Mouse (Mus musculus) MEL (cell line): Measurements from ENCODE around the gene Nrxn3. TPM values are rescaled to one million over a fixed set of nuclear protein-coding genes. Genes with fewer than 3 reads are reported as not detected.

Experiments
- DNase-seq: peaks from one replicate; pipeline ENCODE4 v3.0.0; 2011; ENCODE audit warnings: low read depth, low spot score
- H3K27ac ChIP-seq: 2 replicates; pipeline ENCODE4 v1.5.1; 2012; ENCODE audit warnings: low read depth, mild to moderate bottlenecking, control low read depth, low read length, moderate library complexity; ENCODE audit not compliant: control insufficient read depth
- H3K27me3 ChIP-seq, 2 experiments: fragments of 150-350 bp in 1 of 2; sonication (generic) in 1 of 2; 2 replicates each; pipeline ENCODE4 v1.6.1; 2012; ENCODE audit warnings: low read length in 2 of 2, mild to moderate bottlenecking in 2 of 2, improper control_type of control experiment in 1 of 2, moderate library complexity in 1 of 2; ENCODE audit not compliant: insufficient read depth in 2 of 2, control insufficient read depth in 1 of 2
- H3K36me3 ChIP-seq, 2 experiments: 2 replicates each; pipeline ENCODE4 v1.6.1; 2012 to 2014; ENCODE audit warnings: low read length in 2 of 2, improper control_type of control experiment in 1 of 2, inconsistent platforms in 1 of 2, mild to moderate bottlenecking in 1 of 2; ENCODE audit not compliant: insufficient read depth in 2 of 2, control insufficient read depth in 1 of 2
- H3K4me1 ChIP-seq, 2 experiments: fragments of 150-350 bp in 1 of 2; sonication (generic) in 1 of 2; 2 replicates each; pipeline ENCODE4 v1.6.1; 2012; ENCODE audit warnings: low read length in 2 of 2, improper control_type of control experiment in 1 of 2, mild to moderate bottlenecking in 1 of 2; ENCODE audit not compliant: insufficient read depth in 2 of 2, control insufficient read depth in 1 of 2
- H3K4me3 ChIP-seq, 2 experiments: fragments of 150-350 bp in 1 of 2; sonication (generic) in 1 of 2; 2 replicates each; pipeline ENCODE4 v1.5.1; 2012; ENCODE audit warnings: low read depth in 2 of 2, low read length in 2 of 2, mild to moderate bottlenecking in 2 of 2, moderate library complexity in 2 of 2, control low read depth in 1 of 2, improper control_type of control experiment in 1 of 2; ENCODE audit not compliant: control insufficient read depth in 1 of 2, insufficient read depth in 1 of 2
- H3K79me2 ChIP-seq: 2 replicates; pipeline ENCODE4 v1.6.1; 2012; ENCODE audit warnings: mild to moderate bottlenecking, low read length, moderate library complexity; ENCODE audit not compliant: control insufficient read depth, poor library complexity, insufficient read depth
- H3K9ac ChIP-seq: 2 replicates; pipeline ENCODE4 v1.6.1; 2012; ENCODE audit warnings: low read depth, mild to moderate bottlenecking, control low read depth, low read length, moderate library complexity; ENCODE audit not compliant: control insufficient read depth, poor library complexity, severe bottlenecking
- H3K9me3 ChIP-seq: fragments of 150-350 bp; sonication (generic); replicated peaks from 2 replicates; pipeline ENCODE4 v1.6.1; 2012; ENCODE audit warnings: mild to moderate bottlenecking, low read length, improper control_type of control experiment, moderate library complexity; ENCODE audit not compliant: insufficient read depth
- CHD1 ChIP-seq: IDR thresholded peaks from 2 replicates; pipeline ENCODE4 v1.6.1; 2012; ENCODE audit warnings: low read depth, mild to moderate bottlenecking, inconsistent platforms, low read length, improper control_type of control experiment
- CHD2 ChIP-seq: IDR thresholded peaks from 2 replicates; pipeline ENCODE4 v1.6.1; 2011; ENCODE audit warnings: low read length, improper control_type of control experiment
- CTCF ChIP-seq, 3 experiments: IDR thresholded peaks in 2 of 3; conservative IDR thresholded peaks in 1 of 3; 2 replicates each; pipeline ENCODE4 v1.5.1; 2011 to 2012; ENCODE audit warnings: low read length in 3 of 3, low read depth in 2 of 3, mild to moderate bottlenecking in 2 of 3, improper control_type of control experiment in 1 of 3, inconsistent platforms in 1 of 3, mixed read lengths in 1 of 3, moderate library complexity in 1 of 3; ENCODE audit not compliant: control insufficient read depth in 1 of 3, insufficient read depth in 1 of 3, poor library complexity in 1 of 3, severe bottlenecking in 1 of 3
- ELF1 ChIP-seq: IDR thresholded peaks from 2 replicates; pipeline ENCODE4 v1.6.1; 2014; ENCODE audit warnings: low read depth, mild to moderate bottlenecking, inconsistent platforms, low read length, improper control_type of control experiment, moderate library complexity
- EP300 ChIP-seq, 2 experiments: IDR thresholded peaks; 2 replicates each; pipeline ENCODE4 v1.6.1; 2011; ENCODE audit warnings: improper control_type of control experiment in 2 of 2, low read length in 2 of 2, low read depth in 1 of 2, mild to moderate bottlenecking in 1 of 2
- GABPA ChIP-seq: IDR thresholded peaks from 2 replicates; pipeline ENCODE4 v1.6.1; 2012; ENCODE audit warnings: low read depth, mild to moderate bottlenecking, inconsistent platforms, low read length, improper control_type of control experiment, moderate library complexity
- GATA1 ChIP-seq: IDR thresholded peaks from 2 replicates; pipeline ENCODE4 v1.6.1; 2011; ENCODE audit warnings: low read depth, low read length, improper control_type of control experiment
- HCFC1 ChIP-seq: IDR thresholded peaks from 2 replicates; pipeline ENCODE4 v1.6.1; 2012; ENCODE audit warnings: low read depth, mild to moderate bottlenecking, inconsistent platforms, low read length, improper control_type of control experiment, moderate library complexity
- MAFK ChIP-seq: IDR thresholded peaks from 2 replicates; pipeline ENCODE4 v1.6.1; 2011; ENCODE audit warnings: low read depth, mild to moderate bottlenecking, low read length, improper control_type of control experiment, borderline replicate concordance
- MAX ChIP-seq: IDR thresholded peaks from 2 replicates; pipeline ENCODE4 v1.6.1; 2011; ENCODE audit warnings: low read length, improper control_type of control experiment
- MEF2A ChIP-seq: IDR thresholded peaks from 2 replicates; pipeline ENCODE4 v1.6.1; 2014; ENCODE audit warnings: low read depth, mild to moderate bottlenecking, inconsistent platforms, low read length, improper control_type of control experiment; ENCODE audit not compliant: poor library complexity, insufficient replicate concordance, severe bottlenecking; ENCODE audit errors: extremely low read depth
- MXI1 ChIP-seq: IDR thresholded peaks from 2 replicates; pipeline ENCODE4 v1.6.1; 2011; ENCODE audit warnings: mild to moderate bottlenecking, low read depth, low read length, improper control_type of control experiment
- MYB ChIP-seq: IDR thresholded peaks from 2 replicates; pipeline ENCODE4 v1.6.1; 2011; ENCODE audit warnings: mild to moderate bottlenecking, low read depth, low read length, improper control_type of control experiment
- NELFE ChIP-seq: IDR thresholded peaks from 2 replicates; pipeline ENCODE4 v1.6.1; 2011; ENCODE audit warnings: low read depth, low read length, improper control_type of control experiment
- POLR2A ChIP-seq, 2 experiments: IDR thresholded peaks; 2 replicates each; pipeline ENCODE4 v1.6.1; 2011 to 2012; ENCODE audit warnings: low read length in 2 of 2, mild to moderate bottlenecking in 2 of 2, control low read depth in 1 of 2, improper control_type of control experiment in 1 of 2, low read depth in 1 of 2, moderate library complexity in 1 of 2; ENCODE audit not compliant: control insufficient read depth in 1 of 2, insufficient read depth in 1 of 2, poor library complexity in 1 of 2
- POLR2AphosphoS2 ChIP-seq: IDR thresholded peaks from 2 replicates; pipeline ENCODE4 v1.6.1; 2011; ENCODE audit warnings: low read length, improper control_type of control experiment
- POLR2AphosphoS5 ChIP-seq: IDR thresholded peaks from 2 replicates; pipeline ENCODE4 v1.6.1; 2012; ENCODE audit warnings: low read depth, borderline replicate concordance, mild to moderate bottlenecking, inconsistent platforms, low read length, moderate library complexity, mixed read lengths
- RAD21 ChIP-seq: IDR thresholded peaks from 2 replicates; pipeline ENCODE4 v1.6.1; 2011; ENCODE audit warnings: mild to moderate bottlenecking, low read depth, low read length, improper control_type of control experiment
- SMC3 ChIP-seq: IDR thresholded peaks from 2 replicates; pipeline ENCODE4 v1.6.1; 2011; ENCODE audit warnings: low read depth, low read length, improper control_type of control experiment
- TAL1 ChIP-seq: IDR thresholded peaks from 2 replicates; pipeline ENCODE4 v1.6.1; 2012; ENCODE audit warnings: mild to moderate bottlenecking, inconsistent platforms, low read length, moderate library complexity, mixed read lengths
- TBP ChIP-seq: IDR thresholded peaks from 2 replicates; pipeline ENCODE4 v1.8.0; 2011; ENCODE audit warnings: low read depth, low read length, improper control_type of control experiment
- TCF12 ChIP-seq: IDR thresholded peaks from 2 replicates; pipeline ENCODE4 v1.6.1; 2014; ENCODE audit warnings: low read depth, mild to moderate bottlenecking, inconsistent platforms, low read length, improper control_type of control experiment, moderate library complexity
- USF1 ChIP-seq: IDR thresholded peaks from 2 replicates; pipeline ENCODE4 v1.6.1; 2014; ENCODE audit warnings: low read depth, mild to moderate bottlenecking, inconsistent platforms, low read length, improper control_type of control experiment, moderate library complexity
- ZC3H11A ChIP-seq: IDR thresholded peaks from 2 replicates; pipeline ENCODE4 v1.6.1; 2012; ENCODE audit warnings: low read depth, mild to moderate bottlenecking, inconsistent platforms, low read length, improper control_type of control experiment
- ZKSCAN1 ChIP-seq: IDR thresholded peaks from 2 replicates; pipeline ENCODE4 v1.6.1; 2012; ENCODE audit warnings: low read depth, mild to moderate bottlenecking, inconsistent platforms, low read length, improper control_type of control experiment, moderate library complexity
- ZMIZ1 ChIP-seq: IDR thresholded peaks from 2 replicates; pipeline ENCODE4 v1.6.1; 2012; ENCODE audit warnings: low read depth, mild to moderate bottlenecking, inconsistent platforms, low read length, improper control_type of control experiment, moderate library complexity
- ZNF384 ChIP-seq: IDR thresholded peaks from 2 replicates; pipeline ENCODE4 v1.6.1; 2012; ENCODE audit warnings: low read depth, mild to moderate bottlenecking, inconsistent platforms, low read length, improper control_type of control experiment
- polyA plus RNA-seq, 2 experiments: library from polyadenylated mRNA; stranded (reverse) in 1 of 2; unstranded in 1 of 2; fragments of >175 nt in 1 of 2; fragments of >200 nt in 1 of 2; gene quantifications; 2 replicates each; pipeline versions ENCODE4 v1.2.1 to v1.2.4; 2012; ENCODE audit warnings: low replicate concordance in 2 of 2, low read depth in 1 of 2; ENCODE audit not compliant: insufficient read length in 2 of 2, insufficient read depth in 1 of 2, missing spikeins in 1 of 2
- total RNA-seq: library from RNA; depleted of rRNA; stranded (reverse); fragments of 300-350 nt; gene quantifications from 2 replicates; pipeline ENCODE4 v1.2.3, GENCODE M21; 2012

Gene Nrxn3
- total and polyA plus RNA-seq, 3 experiments: not detected

DNA sequence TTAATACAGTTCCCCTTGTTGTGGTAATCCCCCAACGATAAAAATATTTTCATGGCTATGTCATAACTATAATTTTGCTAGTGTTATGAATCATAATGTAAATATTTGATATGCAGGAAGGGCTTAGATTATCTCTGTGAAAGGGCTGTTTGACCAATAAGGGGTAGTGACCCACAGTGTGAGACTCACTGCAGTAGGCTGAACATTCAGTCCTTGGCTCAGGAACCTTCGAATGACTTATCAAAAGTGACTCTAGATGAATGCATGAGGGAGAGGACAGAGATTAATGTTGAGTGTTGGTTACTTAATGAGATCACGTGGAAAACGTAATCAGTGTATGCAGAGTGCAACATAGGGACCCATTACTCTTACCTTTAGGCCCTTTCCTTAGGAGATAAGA, 243.7 kb downstream of the Nrxn3 start:
- Histone ChIP-seq H3K27me3 (no peaks in the 10 kb centered on the region), H3K79me2 (no peaks in the 10 kb centered on the region), H3K36me3 (no peaks in the 10 kb centered on the region), H3K4me3 (no peak overlapping the region), H3K9me3 (no peaks in the 10 kb centered on the region), H3K27ac (no peak overlapping the region), H3K9ac (no peak overlapping the region), H3K4me1 (no peaks in the 10 kb centered on the region)
- DNase-seq: no peak
- TF ChIP-seq MYB (no peak), POLR2AphosphoS5 (no peak), CTCF (IDR thresholded peaks at IDR 0.05 in 2 of 3, conservative IDR thresholded peaks at IDR 0.05 in 1 of 3; ENCODE audit: control insufficient read depth in 1 of 3, insufficient read depth in 1 of 3, low read depth in 2 of 3, low read length in 3 of 3, poor library complexity in 1 of 3, severe bottlenecking in 1 of 3) (no peak), SMC3 (no peak), ZKSCAN1 (no peak), ELF1 (no peak), ZMIZ1 (no peak), RAD21 (no peak), MXI1 (no peak)

DNA sequence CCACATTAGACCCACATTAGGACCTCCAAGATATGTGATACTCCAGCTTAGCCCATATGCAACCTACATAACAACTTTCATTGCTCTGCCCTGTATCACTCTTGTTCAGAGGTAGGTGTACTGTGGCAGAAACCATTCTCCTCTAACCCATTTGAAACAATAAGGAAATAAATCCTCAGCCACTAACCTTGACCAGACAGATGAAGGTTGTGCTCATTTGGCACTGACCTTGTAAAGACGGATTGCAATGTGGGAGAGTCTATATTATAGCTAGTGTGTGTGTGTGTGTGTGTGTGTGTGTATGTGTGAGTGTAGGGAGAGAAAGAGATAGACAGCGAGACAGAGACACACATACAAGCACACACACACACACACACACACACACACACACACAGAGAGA, 253.9 kb downstream of the Nrxn3 start:
- TF ChIP-seq MAFK (no peak), HCFC1 (no peak), EP300 (IDR thresholded peaks at IDR 0.05; ENCODE audit: low read depth in 1 of 2, low read length in 2 of 2) (no peak), ZC3H11A (no peak), MYB (no peak)
- TF ChIP-seq, all 39 proteins: peak for 0
- Histone ChIP-seq H3K4me1 (no peaks in the 10 kb centered on the region), H3K27ac (no peak overlapping the region), H3K9ac (no peak overlapping the region), H3K27me3 (peaks cover 0 to 1% of the 10 kb centered on the region in 2 experiments; a peak in 1 of 4 replicates), H3K9me3 (no peaks in the 10 kb centered on the region), H3K4me3 (no peak overlapping the region), H3K79me2 (no peaks in the 10 kb centered on the region), H3K36me3 (no peaks in the 10 kb centered on the region)
- DNase-seq: no peak

DNA sequence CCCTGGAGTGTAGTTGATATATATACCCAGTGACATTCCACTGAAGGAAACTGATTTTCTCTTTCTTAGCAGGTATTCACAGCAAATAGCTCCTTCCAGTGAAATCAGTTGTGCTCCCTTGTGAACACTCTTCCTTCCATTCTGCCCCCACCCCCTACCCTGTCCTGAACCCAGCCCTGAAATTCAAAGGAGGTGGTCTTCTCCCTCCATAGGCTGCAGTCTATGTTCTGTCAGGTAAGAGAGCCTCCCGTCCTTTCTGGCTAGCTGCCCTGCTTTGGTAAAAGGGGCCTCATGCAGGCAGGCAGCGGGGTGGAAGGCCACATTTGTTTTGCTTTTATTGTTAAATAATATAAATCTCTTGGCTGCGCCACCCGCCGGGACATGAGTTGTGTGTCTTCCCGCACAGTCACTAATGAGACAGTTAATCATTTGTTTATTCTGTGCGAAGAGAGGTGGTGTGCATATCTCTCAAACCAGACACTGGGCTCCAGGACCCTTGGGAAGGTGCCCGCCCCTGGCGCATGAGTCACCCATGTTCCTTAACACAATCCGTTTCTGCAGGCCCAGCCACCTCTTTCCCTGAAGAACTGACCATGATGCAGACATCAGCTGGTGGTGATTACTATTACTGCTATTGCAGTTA, 261.1 kb downstream of the Nrxn3 start:
- peak; percentile 90 for DNase-seq
- H3K4me3 ChIP-seq: peak overlapping the region; percentile 11 to 13; a peak in 2 of 4 replicates
- H3K4me1 ChIP-seq: peaks cover 0 to 19% of the 10 kb centered on the region in 2 experiments; a peak in 3 of 4 replicates
- H3K27ac ChIP-seq: peak overlapping the region; percentile 41
- no peaks in the 10 kb centered on the region for H3K9me3 ChIP-seq
- H3K36me3 ChIP-seq: peaks cover 0 to 16% of the 10 kb centered on the region in 2 experiments; a peak in 2 of 4 replicates
- no peak overlapping the region for H3K9ac ChIP-seq
- H3K27me3 ChIP-seq: peaks cover 0 to 1% of the 10 kb centered on the region in 2 experiments; a peak in 1 of 4 replicates
- H3K79me2 ChIP-seq: no peaks in the 10 kb centered on the region
- no peak for TF ChIP-seq ZNF384
- no peak for TF ChIP-seq TBP
- TF ChIP-seq POLR2AphosphoS2: no peak
- TF ChIP-seq ELF1: no peak
- no peak for TF ChIP-seq POLR2AphosphoS5
- peak; percentile 14; the same call in 1 of the 2 replicates for TF ChIP-seq MAX
- TF ChIP-seq CHD1: no peak
- no peak for TF ChIP-seq TCF12
- TF ChIP-seq MEF2A: no peak
- TF ChIP-seq POLR2A (IDR thresholded peaks at IDR 0.05; ENCODE audit: control insufficient read depth in 1 of 2, insufficient read depth in 1 of 2, low read depth in 1 of 2, low read length in 2 of 2, poor library complexity in 1 of 2): no peak
- TF ChIP-seq GABPA: no peak
- no peak for TF ChIP-seq GATA1
- peak; percentile 84; the same call in 1 of the 2 replicates for TF ChIP-seq TAL1
- 0 out of 2 replicates have a peak, but pooled peaks have one; percentile 4 for TF ChIP-seq CHD2
- TF ChIP-seq NELFE: no peak
- no peak for TF ChIP-seq HCFC1
- TF ChIP-seq USF1: no peak
